Mouse (Mus musculus) E14TG2a.4 (cell line): ENCODE measurements at regions not wholly inside any gene's neighbourhood (a gene's known extent, or its start where the extent isn't known, plus 50 kb on each side); places are given as distances from the start of the nearest gene placed in this dataset.

Source experiments
- CTCF ChIP-seq: conservative IDR thresholded peaks from 2 replicates; pipeline ENCODE4 v1.5.1; 2014; ENCODE audit warnings: low read length
- POU5F1 ChIP-seq: IDR thresholded peaks from 2 replicates; pipeline ENCODE4 v1.6.1; 2014; ENCODE audit warnings: low read length, borderline replicate concordance

DNA sequence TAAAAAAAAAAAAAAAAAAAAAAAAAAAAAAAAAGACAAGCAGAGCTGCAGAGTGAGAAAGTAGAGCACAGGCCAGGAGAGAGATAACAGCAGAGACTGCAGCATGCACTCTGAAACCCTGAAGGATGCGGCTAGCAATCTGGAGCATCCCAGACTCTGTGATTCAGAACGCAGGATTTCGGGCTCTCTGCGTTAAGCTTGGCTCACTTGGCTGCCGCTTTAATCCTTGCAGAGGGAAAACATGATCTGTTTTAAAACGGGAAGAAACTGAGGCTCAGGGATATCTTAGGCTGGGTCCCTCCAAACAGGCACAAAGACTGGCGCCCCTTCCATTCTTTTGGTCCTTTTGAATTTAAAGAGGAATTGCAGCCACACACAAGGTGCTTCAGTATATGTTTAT, 89.1 kb downstream of the Gm826 start:
- no peak for TF ChIP-seq CTCF
- TF ChIP-seq POU5F1: no peak
